Mouse (Mus musculus) MEL (cell line): ENCODE measurements around the gene Cdkal1.

ENCODE experiments used
- CTCF ChIP-seq, 3 experiments: IDR thresholded peaks in 2 of 3; conservative IDR thresholded peaks in 1 of 3; 2 replicates each; pipeline ENCODE4 v1.5.1; 2011 to 2012; ENCODE audit warnings: low read length in 3 of 3, low read depth in 2 of 3, mild to moderate bottlenecking in 2 of 3, improper control_type of control experiment in 1 of 3, inconsistent platforms in 1 of 3, mixed read lengths in 1 of 3, moderate library complexity in 1 of 3; ENCODE audit not compliant: control insufficient read depth in 1 of 3, insufficient read depth in 1 of 3, poor library complexity in 1 of 3, severe bottlenecking in 1 of 3
- E2F4 ChIP-seq: IDR thresholded peaks from 2 replicates; pipeline ENCODE4 v1.6.1; 2011; ENCODE audit warnings: low read depth, low read length, improper control_type of control experiment, borderline replicate concordance
- ELF1 ChIP-seq: IDR thresholded peaks from 2 replicates; pipeline ENCODE4 v1.6.1; 2014; ENCODE audit warnings: low read depth, mild to moderate bottlenecking, inconsistent platforms, low read length, improper control_type of control experiment, moderate library complexity
- HCFC1 ChIP-seq: IDR thresholded peaks from 2 replicates; pipeline ENCODE4 v1.6.1; 2012; ENCODE audit warnings: low read depth, mild to moderate bottlenecking, inconsistent platforms, low read length, improper control_type of control experiment, moderate library complexity
- JUND ChIP-seq: IDR thresholded peaks from 2 replicates; pipeline ENCODE4 v1.6.1; 2011; ENCODE audit warnings: low read depth, mild to moderate bottlenecking, improper control_type of control experiment, low read length
- MYB ChIP-seq: IDR thresholded peaks from 2 replicates; pipeline ENCODE4 v1.6.1; 2011; ENCODE audit warnings: mild to moderate bottlenecking, low read depth, low read length, improper control_type of control experiment
- POLR2A ChIP-seq, 2 experiments: IDR thresholded peaks; 2 replicates each; pipeline ENCODE4 v1.6.1; 2011 to 2012; ENCODE audit warnings: low read length in 2 of 2, mild to moderate bottlenecking in 2 of 2, control low read depth in 1 of 2, improper control_type of control experiment in 1 of 2, low read depth in 1 of 2, moderate library complexity in 1 of 2; ENCODE audit not compliant: control insufficient read depth in 1 of 2, insufficient read depth in 1 of 2, poor library complexity in 1 of 2
- TAL1 ChIP-seq: IDR thresholded peaks from 2 replicates; pipeline ENCODE4 v1.6.1; 2012; ENCODE audit warnings: mild to moderate bottlenecking, inconsistent platforms, low read length, moderate library complexity, mixed read lengths
- ZC3H11A ChIP-seq: IDR thresholded peaks from 2 replicates; pipeline ENCODE4 v1.6.1; 2012; ENCODE audit warnings: low read depth, mild to moderate bottlenecking, inconsistent platforms, low read length, improper control_type of control experiment
- ZNF384 ChIP-seq: IDR thresholded peaks from 2 replicates; pipeline ENCODE4 v1.6.1; 2012; ENCODE audit warnings: low read depth, mild to moderate bottlenecking, inconsistent platforms, low read length, improper control_type of control experiment

- TF ChIP-seq CTCF (IDR thresholded peaks at IDR 0.05 in 2 of 3, conservative IDR thresholded peaks at IDR 0.05 in 1 of 3; ENCODE audit: control insufficient read depth in 1 of 3, insufficient read depth in 1 of 3, low read depth in 2 of 3, low read length in 3 of 3, poor library complexity in 1 of 3, severe bottlenecking in 1 of 3) = no peak
- no peak for TF ChIP-seq POLR2A (IDR thresholded peaks at IDR 0.05; ENCODE audit: control insufficient read depth in 1 of 2, insufficient read depth in 1 of 2, low read depth in 1 of 2, low read length in 2 of 2, poor library complexity in 1 of 2)
- TF ChIP-seq ELF1 = no peak
- no peak for TF ChIP-seq TAL1
- no peak for TF ChIP-seq ZC3H11A
- TF ChIP-seq ZNF384 = no peak
- TF ChIP-seq MYB = no peak
- no peak for TF ChIP-seq HCFC1
- TF ChIP-seq E2F4 = no peak
- no peak for TF ChIP-seq JUND
Measured at GRCm38 (mm10) chr13:29808383-29808782, 47.1 kb downstream of the Cdkal1 start.
